ENCODE assay signal across 13 mouse cellular contexts in genomic region chr4:137503509-137503971, GRCm38 (mm10). TPM values are rescaled to one million over a fixed set of nuclear protein-coding genes. Genes with fewer than 3 reads are reported as not detected.
DNase-seq lines count a peak whose midpoint lies in the region; ATAC-seq lines count a peak whose summit lies in the region.
"Had no signal": no experiment of that assay in that cellular context is flagged by ENCODE, and none has a peak within 500 bp of the region (broad histone marks: within the 10 kb centered on the region; RNA-seq: fewer than 3 reads in every experiment).

No protein-coding gene starts in this region.

- no peak overlapping the region for H3K9ac ChIP-seq in hindbrain, embryonic 16.5 days (ENCODE audit: low read depth, low read length)
- no peak overlapping the region for H3K9ac ChIP-seq in hindbrain, embryonic 14.5 days
- H3K9ac ChIP-seq in midbrain, embryonic 13.5 days (replicated peaks), result no peak overlapping the region
- no peak overlapping the region for H3K9ac ChIP-seq in embryonic facial prominence, embryonic 14.5 days (ENCODE audit: low read depth, low read length)

- DNase-seq in hindbrain, embryonic 14.5 days (ENCODE audit: low spot score), result no peak
- DNase-seq in midbrain, embryonic 10.5 days (ENCODE audit: low spot score), result no peak
- DNase-seq in embryonic facial prominence, embryonic 14.5 days (ENCODE audit: low spot score), result no peak
- DNase-seq in layer of hippocampus, postnatal 36 days, result peak; percentile 33 to 42
- no peak for DNase-seq in retina, embryonic 14.5 days (ENCODE audit: low spot score)
- DNase-seq: cerebellum, adult 18-20 months; kidney, adult 2 months; lung, postnatal 14 days had no signal

- no peaks in the 10 kb centered on the region for H3K9me3 ChIP-seq in hindbrain, embryonic 16.5 days (ENCODE audit: control insufficient read depth, low read length)
- H3K9me3 ChIP-seq in hindbrain, embryonic 14.5 days (ENCODE audit: control insufficient read depth, low read length), result no peaks in the 10 kb centered on the region
- H3K9me3 ChIP-seq in midbrain, embryonic 10.5 days (replicated peaks), result no peaks in the 10 kb centered on the region
- H3K9me3 ChIP-seq in midbrain, embryonic 13.5 days, result no peaks in the 10 kb centered on the region
- no peaks in the 10 kb centered on the region for H3K9me3 ChIP-seq in embryonic facial prominence, embryonic 14.5 days (ENCODE audit: control insufficient read depth, low read length)
- H3K9me3 ChIP-seq: G1E had no signal

- H3K4me2 ChIP-seq in hindbrain, embryonic 16.5 days (ENCODE audit: low read length), result no peak overlapping the region
- H3K4me2 ChIP-seq in hindbrain, embryonic 14.5 days (replicated peaks), result no peak overlapping the region
- H3K4me2 ChIP-seq in midbrain, embryonic 13.5 days (replicated peaks), result no peak overlapping the region
- H3K4me2 ChIP-seq in embryonic facial prominence, embryonic 14.5 days (ENCODE audit: low read depth, low read length), result no peak overlapping the region

- H3K27me3 ChIP-seq in hindbrain, embryonic 16.5 days (replicated peaks; ENCODE audit: control insufficient read depth, insufficient read depth, low read length), result no peaks in the 10 kb centered on the region
- no peaks in the 10 kb centered on the region for H3K27me3 ChIP-seq in hindbrain, embryonic 14.5 days (ENCODE audit: control insufficient read depth, insufficient read depth, low read length)
- H3K27me3 ChIP-seq in midbrain, embryonic 10.5 days (ENCODE audit: low read depth, poor library complexity, severe bottlenecking), result no peaks in the 10 kb centered on the region
- no peaks in the 10 kb centered on the region for H3K27me3 ChIP-seq in midbrain, embryonic 13.5 days
- H3K27me3 ChIP-seq in embryonic facial prominence, embryonic 14.5 days (replicated peaks; ENCODE audit: control insufficient read depth, insufficient read depth, low read length), result no peaks in the 10 kb centered on the region

- 0 out of 2 replicates have a peak, but pooled peaks have one; percentile 24 for ATAC-seq in hindbrain, embryonic 16.5 days
- no peak for ATAC-seq in hindbrain, embryonic 14.5 days (ENCODE audit: low FRiP score)
- no peak for ATAC-seq in midbrain, embryonic 13.5 days
- peak; percentile 62 for ATAC-seq in embryonic facial prominence, embryonic 14.5 days (ENCODE audit: low read depth)

- no peaks in the 10 kb centered on the region for H3K36me3 ChIP-seq in hindbrain, embryonic 16.5 days (ENCODE audit: control insufficient read depth, insufficient read depth, low read length)
- no peaks in the 10 kb centered on the region for H3K36me3 ChIP-seq in hindbrain, embryonic 14.5 days (replicated peaks; ENCODE audit: control insufficient read depth, insufficient read depth)
- peaks cover 42% of the 10 kb centered on the region for H3K36me3 ChIP-seq in midbrain, embryonic 10.5 days
- no peaks in the 10 kb centered on the region for H3K36me3 ChIP-seq in midbrain, embryonic 13.5 days
- H3K36me3 ChIP-seq in embryonic facial prominence, embryonic 14.5 days (ENCODE audit: control insufficient read depth, insufficient read depth, low read length), result peaks cover 57% of the 10 kb centered on the region
- H3K36me3 ChIP-seq: G1E had no signal

- 73% methylated on average over 6 of the region's 6 CpGs for WGBS in hindbrain, embryonic 16.5 days
- 83% methylated on average over 6 of the region's 6 CpGs for WGBS in hindbrain, embryonic 14.5 days
- 86% methylated on average over 6 of the region's 6 CpGs for WGBS in midbrain, embryonic 10.5 days
- 84% methylated on average over 6 of the region's 6 CpGs for WGBS in midbrain, embryonic 13.5 days
- WGBS in embryonic facial prominence, embryonic 14.5 days, result 73% methylated on average over 6 of the region's 6 CpGs

- no peaks in the 10 kb centered on the region for H3K4me1 ChIP-seq in hindbrain, embryonic 16.5 days (ENCODE audit: control insufficient read depth, insufficient read depth, low read depth, low read length)
- H3K4me1 ChIP-seq in hindbrain, embryonic 14.5 days (replicated peaks; ENCODE audit: control insufficient read depth, insufficient read depth, low read length), result no peaks in the 10 kb centered on the region
- H3K4me1 ChIP-seq in midbrain, embryonic 10.5 days, result peaks cover 19% of the 10 kb centered on the region
- H3K4me1 ChIP-seq in midbrain, embryonic 13.5 days (replicated peaks), result no peaks in the 10 kb centered on the region
- peaks cover 5% of the 10 kb centered on the region for H3K4me1 ChIP-seq in embryonic facial prominence, embryonic 14.5 days (ENCODE audit: control insufficient read depth, insufficient read depth, low read length)

- H3K4me3 ChIP-seq in hindbrain, embryonic 16.5 days (ENCODE audit: low read length), result no peak overlapping the region
- H3K4me3 ChIP-seq in hindbrain, embryonic 14.5 days (replicated peaks; ENCODE audit: low read length), result no peak overlapping the region
- no peak overlapping the region for H3K4me3 ChIP-seq in midbrain, embryonic 10.5 days
- no peak overlapping the region for H3K4me3 ChIP-seq in midbrain, embryonic 13.5 days (replicated peaks)
- no peak overlapping the region for H3K4me3 ChIP-seq in embryonic facial prominence, embryonic 14.5 days (ENCODE audit: low read depth, low read length)

- H3K27ac ChIP-seq in hindbrain, embryonic 16.5 days (ENCODE audit: low read depth, low read length), result no peak overlapping the region
- no peak overlapping the region for H3K27ac ChIP-seq in hindbrain, embryonic 14.5 days
- peak overlapping the region; percentile 33; the same call in 1 of the 2 replicates for H3K27ac ChIP-seq in midbrain, embryonic 10.5 days (replicated peaks)
- no peak overlapping the region for H3K27ac ChIP-seq in midbrain, embryonic 13.5 days
- peak overlapping the region; percentile 28; the same call in 1 of the 2 replicates for H3K27ac ChIP-seq in embryonic facial prominence, embryonic 14.5 days (replicated peaks; ENCODE audit: low read depth, low read length)

RNA-seq across cellular contexts. Expression of gene Hspg2, which starts 35.0 kb away (rescaled TPM):
- 6.5 and 9.3 TPM in 2 replicates for polyA plus RNA-seq in hindbrain, embryonic 16.5 days (2015; fragmentation: Nextera tagmentation; extraction: Ambion mirVana)
- 8.7 and 10.7 TPM in 2 replicates for polyA plus RNA-seq in hindbrain, embryonic 14.5 days (2014; fragmentation: Nextera tagmentation; extraction: Ambion mirVana)
- polyA plus RNA-seq in midbrain, embryonic 10.5 days (2016; fragmentation: Nextera tagmentation; extraction: Ambion mirVana), result 11.6 and 15.3 TPM in 2 replicates
- 4.2 and 5.0 TPM in 2 replicates for polyA plus RNA-seq in midbrain, embryonic 13.5 days (2015; fragmentation: Nextera tagmentation; extraction: Ambion mirVana)
- polyA plus RNA-seq in embryonic facial prominence, embryonic 14.5 days (2014; fragmentation: Nextera tagmentation; extraction: Ambion mirVana), result 64.8 and 67.2 TPM in 2 replicates
- total RNA-seq in layer of hippocampus, postnatal 36 days (2021), result 1 to 10 TPM; 6.4 to 7.3 TPM
- polyA plus RNA-seq: G1E had no signal

RNA-seq across cellular contexts. Expression of gene 1700013G24Rik, which starts 50.5 kb away (rescaled TPM):
- polyA plus RNA-seq in hindbrain, embryonic 16.5 days (2015; fragmentation: Nextera tagmentation; extraction: Ambion mirVana), result not detected in 2 replicates
- polyA plus RNA-seq in hindbrain, embryonic 14.5 days (2014; fragmentation: Nextera tagmentation; extraction: Ambion mirVana), result not detected in 2 replicates
- not detected in 2 replicates for polyA plus RNA-seq in midbrain, embryonic 10.5 days (2016; fragmentation: Nextera tagmentation; extraction: Ambion mirVana)
- polyA plus RNA-seq in midbrain, embryonic 13.5 days (2015; fragmentation: Nextera tagmentation; extraction: Ambion mirVana), result not detected in 2 replicates
- 0.17 and 0.46 TPM in 2 replicates for polyA plus RNA-seq in embryonic facial prominence, embryonic 14.5 days (2014; fragmentation: Nextera tagmentation; extraction: Ambion mirVana)
- not detected for total RNA-seq in layer of hippocampus, postnatal 36 days (2021)
- total RNA-seq: adrenal gland, adult 8-10 months had no signal
- polyA plus RNA-seq: G1E; spleen, adult 2 months had no signal

Comparison
In these comparisons a context has a peak if more than half of its experiments do, and no peak if none do; other contexts are left out.
1. ATAC-seq: peak in hindbrain, embryonic 16.5 days (single experiment) and embryonic facial prominence, embryonic 14.5 days (single experiment); none in hindbrain, embryonic 14.5 days (single experiment) and midbrain, embryonic 13.5 days (single experiment).
2. H3K27ac ChIP-seq: peak in midbrain, embryonic 10.5 days (single experiment) and embryonic facial prominence, embryonic 14.5 days (single experiment); none in hindbrain, embryonic 16.5 days (single experiment), hindbrain, embryonic 14.5 days (single experiment) and midbrain, embryonic 13.5 days (single experiment).
3. DNase-seq: peak in layer of hippocampus, postnatal 36 days (2 of 2); none in hindbrain, embryonic 14.5 days (single experiment), midbrain, embryonic 10.5 days (single experiment), embryonic facial prominence, embryonic 14.5 days (single experiment) and retina, embryonic 14.5 days (single experiment).